Mouse (Mus musculus): ENCODE data around the gene Top3a. TPM values are rescaled to one million over a fixed set of nuclear protein-coding genes. Genes with fewer than 3 reads are reported as not detected.

The Top3a gene
- polyA plus RNA-seq, 1 experiment from 2014 or later = 22.2 TPM

GRCm38 (mm10) chr11:60774841-60775240 is 2.3 kb downstream of the Top3a start:
- WGBS = 28% methylated on average over 1 of the region's 1 CpGs
- H3K9ac ChIP-seq = peak overlapping the region; percentile 85; the same call in 1 of the 2 replicates
- H3K27me3 ChIP-seq (ENCODE audit: insufficient read depth, low read length) = no peaks in the 10 kb centered on the region
- TF ChIP-seq CTCF (IDR thresholded peaks at IDR 0.05; ENCODE audit: low read depth) = no peak
- no peaks in the 10 kb centered on the region for H3K9me3 ChIP-seq (ENCODE audit: low read depth, low read length)
- no peak overlapping the region for H3K27ac ChIP-seq (ENCODE audit: low read depth)
- H3K36me3 ChIP-seq (ENCODE audit: insufficient read depth) = peaks cover 15% of the 10 kb centered on the region
- H3K4me3 ChIP-seq (ENCODE audit: low read depth, low read length) = no peak overlapping the region
- no peak for ATAC-seq (ENCODE audit: insufficient read depth)
- peak overlapping the region; percentile 87 for H3K4me2 ChIP-seq
- peak; percentile 56 for DNase-seq
- H3K4me1 ChIP-seq (ENCODE audit: insufficient read depth) = peaks cover 30% of the 10 kb centered on the region

GRCm38 (mm10) chr11:60774158-60774689 is 2.9 kb downstream of the Top3a start:
- no peak for TF ChIP-seq CTCF (IDR thresholded peaks at IDR 0.05; ENCODE audit: low read depth)
- Histone ChIP-seq H3K9me3 (ENCODE audit: low read depth, low read length) (no peaks in the 10 kb centered on the region), H3K4me2 (peak overlapping the region; percentile 87; the same call in 1 of the 2 replicates), H3K36me3 (ENCODE audit: insufficient read depth) (peaks cover 8% of the 10 kb centered on the region), H3K27ac (ENCODE audit: low read depth) (no peak overlapping the region), H3K4me3 (ENCODE audit: low read depth, low read length) (no peak overlapping the region), H3K4me1 (ENCODE audit: insufficient read depth) (peaks cover 24% of the 10 kb centered on the region), H3K27me3 (ENCODE audit: insufficient read depth, low read length) (no peaks in the 10 kb centered on the region), H3K9ac (no peak overlapping the region)
- DNase-seq (no peak), ATAC-seq (ENCODE audit: insufficient read depth) (no peak)
- 80% methylated on average over 3 of the region's 3 CpGs for WGBS

DNA sequence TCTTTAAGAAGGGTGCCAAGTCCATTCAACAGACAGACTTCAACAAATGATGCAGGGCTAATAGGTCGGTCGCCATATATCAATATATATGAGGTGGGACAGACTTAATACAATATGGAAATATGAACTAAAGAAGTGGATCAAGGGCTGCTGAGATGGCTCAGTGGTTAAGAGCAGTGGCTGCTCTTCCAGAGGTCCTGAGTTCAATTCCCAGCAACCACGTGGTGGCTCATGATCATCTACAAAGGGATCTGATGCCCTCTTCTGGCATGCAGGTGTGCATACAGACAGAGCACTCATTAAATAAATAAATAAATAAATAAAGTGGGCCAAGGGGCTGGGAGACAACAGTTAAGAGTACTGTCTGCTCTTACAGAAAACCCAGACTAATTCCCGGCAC is 5.0 kb downstream of the Top3a start:
- Histone ChIP-seq H3K27me3 (ENCODE audit: insufficient read depth, low read length) (no peaks in the 10 kb centered on the region), H3K27ac (ENCODE audit: low read depth) (no peak overlapping the region), H3K36me3 (ENCODE audit: insufficient read depth) (no peaks in the 10 kb centered on the region), H3K4me3 (ENCODE audit: low read depth, low read length) (no peak overlapping the region), H3K9ac (no peak overlapping the region), H3K4me1 (ENCODE audit: insufficient read depth) (peaks cover 12% of the 10 kb centered on the region), H3K4me2 (no peak overlapping the region), H3K9me3 (ENCODE audit: low read depth, low read length) (no peaks in the 10 kb centered on the region)
- no peak for DNase-seq
- TF ChIP-seq CTCF (IDR thresholded peaks at IDR 0.05; ENCODE audit: low read depth) = no peak
- 77% methylated on average over 4 of the region's 4 CpGs for WGBS
- ATAC-seq (ENCODE audit: insufficient read depth) = no peak

- no peak for TF ChIP-seq CTCF (IDR thresholded peaks at IDR 0.05; ENCODE audit: low read depth)
- no peak overlapping the region for H3K4me2 ChIP-seq
- no peak for DNase-seq
- H3K4me1 ChIP-seq (ENCODE audit: insufficient read depth) = peaks cover 8% of the 10 kb centered on the region
- no peak overlapping the region for H3K27ac ChIP-seq (ENCODE audit: low read depth)
- no peak for ATAC-seq (ENCODE audit: insufficient read depth)
- H3K36me3 ChIP-seq (ENCODE audit: insufficient read depth) = no peaks in the 10 kb centered on the region
- H3K4me3 ChIP-seq (ENCODE audit: low read depth, low read length) = no peak overlapping the region
- H3K27me3 ChIP-seq (ENCODE audit: insufficient read depth, low read length) = no peaks in the 10 kb centered on the region
- H3K9ac ChIP-seq = no peak overlapping the region
- 87% methylated on average over 3 of the region's 3 CpGs for WGBS
- no peaks in the 10 kb centered on the region for H3K9me3 ChIP-seq (ENCODE audit: low read depth, low read length)
Observed at GRCm38 (mm10) chr11:60770776-60771175, 6.4 kb downstream of the Top3a start.

DNA sequence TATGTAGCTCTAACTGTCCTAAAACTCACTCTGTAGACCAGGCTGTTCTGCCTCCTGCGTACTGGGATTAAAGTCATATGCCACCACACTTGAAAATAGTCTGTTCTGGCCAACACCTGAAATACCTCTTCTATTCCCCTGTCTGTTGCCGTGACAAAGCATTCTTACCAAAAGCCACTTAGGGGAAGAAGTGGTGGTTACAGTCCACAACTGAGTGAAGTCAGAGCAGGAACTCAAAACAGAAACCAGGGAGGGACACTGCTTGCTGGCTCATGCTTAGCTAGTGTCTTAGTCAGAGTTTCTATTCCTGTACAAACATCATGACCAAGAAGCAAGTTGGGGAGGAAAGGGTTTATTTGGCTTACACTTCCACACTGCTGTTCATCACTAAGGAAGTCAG is 7.8 kb downstream of the Top3a start:
- no peaks in the 10 kb centered on the region for H3K36me3 ChIP-seq (ENCODE audit: insufficient read depth)
- DNase-seq (no peak), ATAC-seq (ENCODE audit: insufficient read depth) (no peak)
- H3K4me1 ChIP-seq (ENCODE audit: insufficient read depth) = peaks cover 3% of the 10 kb centered on the region; the same call in 1 of the 2 replicates
- no peak overlapping the region for H3K9ac ChIP-seq
- 80% methylated on average over 2 of the region's 2 CpGs for WGBS
- H3K4me3 ChIP-seq (ENCODE audit: low read depth, low read length) = no peak overlapping the region
- TF ChIP-seq CTCF (IDR thresholded peaks at IDR 0.05; ENCODE audit: low read depth) = no peak
- no peak overlapping the region for H3K4me2 ChIP-seq
- no peaks in the 10 kb centered on the region for H3K27me3 ChIP-seq (ENCODE audit: insufficient read depth, low read length)
- no peaks in the 10 kb centered on the region for H3K9me3 ChIP-seq (ENCODE audit: low read depth, low read length)
- H3K27ac ChIP-seq (ENCODE audit: low read depth) = no peak overlapping the region

- Histone ChIP-seq H3K4me1 (ENCODE audit: insufficient read depth) (no peaks in the 10 kb centered on the region), H3K27ac (ENCODE audit: low read depth) (no peak overlapping the region), H3K36me3 (ENCODE audit: insufficient read depth) (peaks cover 9% of the 10 kb centered on the region; the same call in 1 of the 2 replicates), H3K9me3 (ENCODE audit: low read depth, low read length) (no peaks in the 10 kb centered on the region), H3K4me3 (ENCODE audit: low read depth, low read length) (no peak overlapping the region), H3K4me2 (no peak overlapping the region), H3K9ac (no peak overlapping the region), H3K27me3 (ENCODE audit: insufficient read depth, low read length) (no peaks in the 10 kb centered on the region)
- WGBS = 84% methylated on average over 4 of the region's 4 CpGs
- TF ChIP-seq CTCF (IDR thresholded peaks at IDR 0.05; ENCODE audit: low read depth) = 0 out of 2 replicates have a peak, but pooled peaks have one; percentile 11
- DNase-seq = peak; percentile 12
- ATAC-seq (ENCODE audit: insufficient read depth) = no peak
Observed at GRCm38 (mm10) chr11:60766969-60767368, 10.2 kb downstream of the Top3a start.

DNA sequence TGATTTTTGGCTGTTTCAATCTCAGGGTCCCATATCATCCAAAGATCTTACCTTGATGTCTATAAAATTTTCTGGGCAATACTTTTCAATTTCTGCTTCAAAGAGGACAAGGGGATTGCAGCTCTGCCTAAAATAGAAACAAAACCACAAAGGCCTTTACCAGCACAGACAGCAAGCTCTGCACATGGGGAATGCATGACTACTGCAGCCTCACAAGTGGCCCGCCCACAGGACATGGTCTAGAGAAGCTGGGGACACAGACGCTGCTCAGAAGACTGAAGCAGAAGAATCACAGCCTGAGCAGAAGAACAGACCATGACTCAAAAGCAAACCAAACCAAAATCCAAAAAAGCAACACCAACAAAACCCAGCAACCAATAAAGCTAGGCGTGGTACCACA is 15.5 kb downstream of the Top3a start:
- Histone ChIP-seq H3K4me2 (no peak overlapping the region), H3K27ac (ENCODE audit: low read depth) (no peak overlapping the region), H3K9ac (no peak overlapping the region), H3K27me3 (ENCODE audit: insufficient read depth, low read length) (no peaks in the 10 kb centered on the region), H3K4me3 (ENCODE audit: low read depth, low read length) (no peak overlapping the region), H3K9me3 (ENCODE audit: low read depth, low read length) (no peaks in the 10 kb centered on the region), H3K4me1 (ENCODE audit: insufficient read depth) (no peaks in the 10 kb centered on the region), H3K36me3 (ENCODE audit: insufficient read depth) (peaks cover 51% of the 10 kb centered on the region)
- WGBS = 92% methylated on average over 3 of the region's 3 CpGs
- no peak for TF ChIP-seq CTCF (IDR thresholded peaks at IDR 0.05; ENCODE audit: low read depth)
- ATAC-seq (ENCODE audit: insufficient read depth) (no peak), DNase-seq (no peak)
